Mouse (Mus musculus) subcutaneous adipose tissue, adult 2 months (tissue): Measurements from ENCODE around the gene Rpl9-ps1. TPM values are rescaled to one million over a fixed set of nuclear protein-coding genes. Genes with fewer than 3 reads are reported as not detected.

Experiments
- polyA plus RNA-seq: library from polyadenylated mRNA; depleted of rRNA; stranded (reverse); fragments of >200 nt; gene quantifications from 2 replicates; pipeline ENCODE4 v1.2.3, GENCODE M21; 2012; ENCODE audit warnings: low replicate concordance; rRNA removed

The Rpl9-ps1 gene
- polyA plus RNA-seq, result not detected in 2 replicates

DNA sequence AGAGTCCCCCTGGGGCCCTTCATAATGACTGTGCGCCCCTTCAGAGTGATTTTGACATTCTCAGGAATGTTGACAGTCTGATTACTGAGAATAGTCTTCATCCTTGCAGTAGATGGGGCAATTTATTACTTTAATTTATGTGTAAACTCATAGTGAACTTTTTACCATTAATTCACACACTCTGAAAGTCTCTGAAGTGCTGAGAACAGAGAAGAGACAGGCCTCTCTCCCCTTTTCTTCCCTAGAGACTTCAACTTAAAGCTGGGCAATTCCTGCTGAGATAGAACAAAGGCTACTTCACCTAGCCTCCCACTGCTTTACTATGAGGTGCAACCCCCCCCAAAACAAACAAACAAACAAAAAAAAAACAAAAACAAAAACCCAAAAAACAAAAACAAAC is at the start of gene Rpl9-ps1:
Gene Rpl9-ps1, minus strand, starts transcription at position 101 of the 400 bp plus-strand sequence.

DNA sequence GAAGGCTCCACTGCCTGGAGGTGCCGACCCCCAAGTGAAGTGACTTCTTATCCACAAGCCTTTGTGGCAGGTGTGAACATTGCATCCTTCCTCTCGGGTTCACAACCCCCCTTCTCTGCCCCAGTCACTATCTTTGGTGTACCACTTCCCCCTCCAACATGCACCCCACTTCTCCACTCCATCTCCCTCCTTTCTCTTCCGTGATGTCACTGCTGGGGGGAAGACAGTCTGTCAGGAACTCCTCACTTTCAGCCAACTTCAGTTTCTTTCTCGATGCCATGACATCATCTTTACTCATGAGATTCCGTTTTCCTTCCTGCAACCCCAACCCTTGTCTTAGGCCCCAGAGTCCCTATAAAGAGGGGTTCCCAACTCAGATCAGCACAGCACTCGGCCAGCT is 16.8 kb upstream of the Rpl9-ps1 start, which contains the start of gene Ccl4:
Gene Ccl4, plus strand, starts transcription at position 381 of the 400 bp plus-strand sequence.

DNA sequence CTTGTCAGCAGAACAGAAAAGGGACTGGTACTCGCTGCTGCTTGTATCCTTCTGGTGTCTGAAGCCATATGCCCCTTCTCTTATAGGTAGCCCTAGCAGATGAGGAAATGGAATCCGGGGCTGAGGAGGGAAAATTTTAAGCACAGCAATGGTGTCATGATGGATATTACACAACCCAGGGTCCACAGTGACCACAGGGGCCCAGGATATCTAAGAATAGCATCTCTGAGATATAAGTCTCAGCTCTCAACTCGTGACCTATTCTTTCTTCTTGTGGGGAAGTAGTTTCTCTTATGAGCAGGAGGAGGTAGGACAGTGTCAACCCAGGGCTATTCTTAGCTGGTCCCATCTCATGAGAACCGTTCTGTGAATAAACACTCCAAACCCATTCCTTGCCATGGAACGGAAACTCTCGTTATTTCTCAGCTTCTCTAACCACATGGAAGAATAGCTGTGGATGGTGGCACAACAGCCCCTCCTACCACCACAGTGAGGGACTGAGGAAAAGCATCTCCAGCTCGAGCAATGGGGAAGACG is 4.0 kb upstream of the Rpl9-ps1 start, which contains the start of gene Ccl3:
Gene Ccl3, minus strand, starts transcription at position 51 of the 537 bp plus-strand sequence.

Other genes starting within 250 kb of the Rpl9-ps1 start
- 0.44 and 3.0 TPM in 2 replicates for gene Rasl10b, start 236.5 kb downstream of the Rpl9-ps1 start, polyA plus RNA-seq
- 0.09 and 0.16 TPM in 2 replicates for gene Gas2l2, start 216.2 kb downstream of the Rpl9-ps1 start, polyA plus RNA-seq
- 2.4 and 2.5 TPM in 2 replicates for gene 1700020L24Rik, start 207.9 kb downstream of the Rpl9-ps1 start, polyA plus RNA-seq
- 22.1 and 42.8 TPM in 2 replicates for gene Mmp28, start 182.6 kb downstream of the Rpl9-ps1 start, polyA plus RNA-seq
- 8.0 and 15.5 TPM in 2 replicates for gene Taf15, start 172.5 kb downstream of the Rpl9-ps1 start, polyA plus RNA-seq
- gene Heatr9, start 123.4 kb downstream of the Rpl9-ps1 start, polyA plus RNA-seq, result not detected in 2 replicates
- gene Ccl5, start 115.1 kb downstream of the Rpl9-ps1 start, polyA plus RNA-seq, result 34.2 and 47.0 TPM in 2 replicates
- gene Ccl9, start 67.0 kb downstream of the Rpl9-ps1 start, polyA plus RNA-seq, result 14.9 and 19.1 TPM in 2 replicates
- gene Ccl6, start 52.5 kb downstream of the Rpl9-ps1 start, polyA plus RNA-seq, result 43.4 and 56.4 TPM in 2 replicates
- 0.85 and 5.8 TPM in 2 replicates for gene Ccl3, start 3.7 kb upstream of the Rpl9-ps1 start, polyA plus RNA-seq
- gene Ccl4, start 17.0 kb upstream of the Rpl9-ps1 start, polyA plus RNA-seq, result 0.70 and 4.4 TPM in 2 replicates
- gene Wfdc17, start 58.4 kb upstream of the Rpl9-ps1 start, polyA plus RNA-seq, result 17.4 and 17.6 TPM in 2 replicates
- 0.53 TPM in 1 of 2 replicates, not detected in the other for gene Wfdc18, start 63.4 kb upstream of the Rpl9-ps1 start, polyA plus RNA-seq
- 78.1 and 514 TPM in 2 replicates for gene Wfdc21, start 101.3 kb upstream of the Rpl9-ps1 start, polyA plus RNA-seq
- 20.8 and 23.5 TPM in 2 replicates for gene Heatr6, start 108.1 kb upstream of the Rpl9-ps1 start, polyA plus RNA-seq
- gene Hnf1b, start 204.4 kb upstream of the Rpl9-ps1 start, polyA plus RNA-seq, result 6.5 TPM in 1 of 2 replicates, not detected in the other